Mouse (Mus musculus) heart, embryonic 16.5 days (tissue): Measurements from ENCODE around the gene Zc3h8. TPM values are rescaled to one million over a fixed set of nuclear protein-coding genes. Genes with fewer than 3 reads are reported as not detected.

Experiments used
- ATAC-seq: fragments of 200-750 bp; cut with Nextera tagmentation; replicated peaks from 2 replicates; pipeline ENCODE4 v1.8.0; 2017; ENCODE audit warnings: moderate number of reproducible peaks; ENCODE audit not compliant: insufficient read depth, low FRiP score; ENCODE audit errors: extremely low read depth
- H3K27ac ChIP-seq: fragments of 300-500 bp; sonication (generic); 2 replicates; pipeline ENCODE4 v1.5.1; 2014; ENCODE audit warnings: mild to moderate bottlenecking, low read length, control low read depth, moderate library complexity
- H3K27me3 ChIP-seq: fragments of 300-500 bp; sonication (generic); 2 replicates; pipeline ENCODE4 v1.6.1; 2014; ENCODE audit warnings: low read length, mixed read lengths; ENCODE audit not compliant: control insufficient read depth, insufficient read depth
- H3K36me3 ChIP-seq: fragments of 300-500 bp; sonication (generic); 2 replicates; pipeline ENCODE4 v1.6.1; 2014; ENCODE audit not compliant: control insufficient read depth, insufficient read depth
- H3K4me1 ChIP-seq: fragments of 300-500 bp; sonication (generic); 2 replicates; pipeline ENCODE4 v1.6.1; 2014; ENCODE audit warnings: low read length, mixed read lengths; ENCODE audit not compliant: control insufficient read depth, insufficient read depth
- H3K4me2 ChIP-seq: fragments of 300-500 bp; sonication (generic); 2 replicates; pipeline ENCODE4 v1.6.1; 2014; ENCODE audit warnings: low read depth, mild to moderate bottlenecking, control low read depth, low read length
- H3K4me3 ChIP-seq: fragments of 300-500 bp; sonication (generic); 2 replicates; pipeline ENCODE4 v1.5.1; 2014; ENCODE audit warnings: mild to moderate bottlenecking, control low read depth, low read length
- H3K9ac ChIP-seq: fragments of 300-500 bp; sonication (generic); 2 replicates; pipeline ENCODE4 v1.6.1; 2014; ENCODE audit warnings: low read length, control low read depth
- H3K9me3 ChIP-seq: fragments of 300-500 bp; sonication (generic); replicated peaks from 2 replicates; pipeline ENCODE4 v1.6.1; 2016; ENCODE audit warnings: low read length; ENCODE audit not compliant: control insufficient read depth
- WGBS: fragments of 180-500 bp; shearing (Covaris S2); extraction: QIAGEN DNeasy Blood & Tissue Kit; methylation state at CpG from one replicate; pipeline ENCODE4 v1.1.7; 2014; 5-methylcytosine and 5-hydroxymethylcytosine counted together
- polyA plus RNA-seq: library from polyadenylated mRNA; unstranded; fragments of >200 nt; fragmentation: Nextera tagmentation; extraction: Ambion mirVana; gene quantifications from 2 replicates; pipeline ENCODE4 v1.2.1, GENCODE M21; 2015

The Zc3h8 gene
- polyA plus RNA-seq, 1 experiment from 2014 or later, result 5.2 TPM

GRCm38 (mm10) chr2:128903661-128904060, 40.2 kb downstream of the Zc3h8 start:
- no peak for ATAC-seq
- 75% methylated on average over 3 of the region's 3 CpGs for WGBS

GRCm38 (mm10) chr2:128902843-128903242, 41.0 kb downstream of the Zc3h8 start:
- ATAC-seq, result no peak
- Histone ChIP-seq H3K36me3 (no peaks in the 10 kb centered on the region), H3K4me2 (no peak overlapping the region), H3K27ac (no peak overlapping the region), H3K27me3 (no peaks in the 10 kb centered on the region), H3K9ac (no peak overlapping the region), H3K4me3 (no peak overlapping the region), H3K9me3 (peaks cover 10% of the 10 kb centered on the region; the same call in 1 of the 2 replicates), H3K4me1 (no peaks in the 10 kb centered on the region)
- 76% methylated on average over 6 of the region's 6 CpGs for WGBS

More at GRCm38 (mm10) chr2:128903661-128904060, 40.2 kb downstream of the Zc3h8 start:
- H3K36me3 ChIP-seq, result no peaks in the 10 kb centered on the region
- no peak overlapping the region for H3K27ac ChIP-seq
- no peak overlapping the region for H3K4me3 ChIP-seq
- peaks cover 10% of the 10 kb centered on the region; the same call in 1 of the 2 replicates for H3K9me3 ChIP-seq
- H3K4me1 ChIP-seq, result no peaks in the 10 kb centered on the region
- H3K9ac ChIP-seq, result no peak overlapping the region
- H3K4me2 ChIP-seq, result no peak overlapping the region
- H3K27me3 ChIP-seq, result no peaks in the 10 kb centered on the region

DNA sequence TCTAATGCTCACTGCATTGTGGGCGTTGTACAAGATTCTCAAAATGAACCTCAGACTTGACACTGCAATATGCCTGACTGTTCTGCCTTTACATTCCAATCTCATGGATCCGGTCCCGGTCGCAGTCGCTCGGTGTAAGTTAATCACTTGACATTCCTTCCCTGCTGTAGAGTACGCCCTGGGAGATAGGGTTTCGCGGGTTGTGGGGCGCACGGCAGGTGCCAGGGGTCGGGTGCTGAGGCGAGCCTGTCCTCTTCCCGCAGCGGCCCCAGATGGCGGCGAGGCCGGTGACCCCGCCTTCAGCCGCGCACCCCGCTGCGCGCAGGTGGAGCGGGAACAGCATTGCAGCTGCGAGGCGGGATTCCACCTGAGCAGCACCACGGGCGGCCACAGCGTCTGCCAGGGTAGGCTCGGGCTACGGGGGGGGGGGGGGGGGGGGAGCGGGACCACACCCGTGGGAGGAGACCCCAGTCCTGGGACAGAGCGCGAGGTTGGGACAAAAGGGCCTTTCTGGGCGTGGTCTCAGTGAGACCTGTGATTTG, 51.6 kb downstream of the Zc3h8 start:
- peak; percentile 28; the same call in 1 of the 2 replicates for ATAC-seq
- peaks cover 3% of the 10 kb centered on the region for H3K9me3 ChIP-seq

GRCm38 (mm10) chr2:128890661-128891335, 53.1 kb downstream of the Zc3h8 start:
- no peak overlapping the region for H3K9ac ChIP-seq
- no peaks in the 10 kb centered on the region; the same call in 1 of the 2 replicates for H3K27me3 ChIP-seq
- H3K27ac ChIP-seq, result no peak overlapping the region
- H3K4me3 ChIP-seq, result no peak overlapping the region
- no peak overlapping the region for H3K4me2 ChIP-seq
- H3K9me3 ChIP-seq, result peaks cover 3% of the 10 kb centered on the region
- no peaks in the 10 kb centered on the region for H3K36me3 ChIP-seq
- no peak for ATAC-seq
- 87% methylated on average over 4 of the region's 4 CpGs for WGBS
- H3K4me1 ChIP-seq, result peaks cover 5% of the 10 kb centered on the region; the same call in 1 of the 2 replicates

More for the DNA sequence above, 51.6 kb downstream of the Zc3h8 start:
- Histone ChIP-seq H3K9ac (peak overlapping the region; percentile 62), H3K27ac (no peak overlapping the region), H3K4me2 (peak overlapping the region; percentile 85), H3K4me1 (peaks cover 5% of the 10 kb centered on the region; the same call in 1 of the 2 replicates), H3K36me3 (no peaks in the 10 kb centered on the region), H3K4me3 (peak overlapping the region; percentile 55), H3K27me3 (no peaks in the 10 kb centered on the region; the same call in 1 of the 2 replicates)
- WGBS, result 4% methylated on average over 31 of the region's 37 CpGs

DNA sequence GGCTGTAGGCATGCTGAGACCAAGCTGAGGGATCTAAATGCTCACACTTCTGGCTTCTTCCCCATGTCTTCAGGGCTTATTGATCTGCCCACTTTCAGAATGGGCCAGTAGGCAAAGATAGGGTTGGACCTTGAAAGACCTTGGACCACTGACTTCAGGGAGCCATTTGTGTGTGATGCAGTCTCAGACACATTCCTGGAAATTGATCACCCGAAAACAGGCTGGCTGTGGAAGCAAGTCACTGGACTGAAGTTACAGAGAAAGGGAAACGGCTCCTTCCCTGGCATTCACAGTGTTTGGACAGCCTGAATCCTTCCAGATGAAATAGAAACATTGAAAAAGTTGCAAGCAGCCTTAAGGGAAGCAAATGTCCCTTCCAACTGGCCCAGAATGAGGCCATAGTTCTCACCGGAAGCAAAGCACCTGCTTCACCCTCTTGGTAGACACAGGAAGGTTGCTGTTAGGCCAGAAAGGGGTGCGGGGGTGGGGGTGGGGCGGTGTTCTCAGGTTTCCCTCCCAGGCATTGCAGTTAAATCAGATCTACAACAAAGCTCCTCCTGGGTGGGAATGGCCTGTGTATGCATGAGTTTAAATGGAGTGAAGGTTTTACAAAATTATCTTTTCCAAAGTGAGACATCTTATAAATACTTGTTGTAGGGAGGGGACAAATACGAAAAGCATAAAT, 55.9 kb downstream of the Zc3h8 start:
- no peak for ATAC-seq
- H3K36me3 ChIP-seq, result no peaks in the 10 kb centered on the region
- 57% methylated on average over 6 of the region's 6 CpGs for WGBS

GRCm38 (mm10) chr2:128885225-128885811, 58.6 kb downstream of the Zc3h8 start:
- no peak for ATAC-seq
- WGBS, result 80% methylated on average over 8 of the region's 8 CpGs
- no peak overlapping the region for H3K4me2 ChIP-seq
- H3K27ac ChIP-seq, result no peak overlapping the region
- H3K9me3 ChIP-seq, result no peaks in the 10 kb centered on the region
- no peak overlapping the region for H3K4me3 ChIP-seq
- no peaks in the 10 kb centered on the region for H3K4me1 ChIP-seq
- H3K36me3 ChIP-seq, result no peaks in the 10 kb centered on the region
- H3K9ac ChIP-seq, result no peak overlapping the region
- no peaks in the 10 kb centered on the region for H3K27me3 ChIP-seq

More for the DNA sequence above, 55.9 kb downstream of the Zc3h8 start:
- Histone ChIP-seq H3K27me3 (no peaks in the 10 kb centered on the region), H3K4me2 (no peak overlapping the region), H3K4me1 (peaks cover 5% of the 10 kb centered on the region; the same call in 1 of the 2 replicates), H3K9me3 (peaks cover 3% of the 10 kb centered on the region; the same call in 1 of the 2 replicates), H3K9ac (no peak overlapping the region), H3K27ac (no peak overlapping the region), H3K4me3 (no peak overlapping the region)

- H3K9ac ChIP-seq, result no peak overlapping the region
- no peak for ATAC-seq
- 68% methylated on average over 4 of the region's 4 CpGs for WGBS
Measured at GRCm38 (mm10) chr2:128881236-128881635, 62.6 kb downstream of the Zc3h8 start.

More at GRCm38 (mm10) chr2:128881236-128881635, 62.6 kb downstream of the Zc3h8 start:
- Histone ChIP-seq H3K4me3 (no peak overlapping the region), H3K27ac (no peak overlapping the region), H3K9me3 (no peaks in the 10 kb centered on the region), H3K4me2 (no peak overlapping the region), H3K4me1 (no peaks in the 10 kb centered on the region), H3K27me3 (no peaks in the 10 kb centered on the region), H3K36me3 (no peaks in the 10 kb centered on the region)
